Mouse (Mus musculus): Measurements from ENCODE around the gene Anxa2. TPM values are rescaled to one million over a fixed set of nuclear protein-coding genes. Genes with fewer than 3 reads are reported as not detected.

Anxa2 gene
- polyA plus RNA-seq, 1 experiment from 2014 or later, result 317 TPM

DNA sequence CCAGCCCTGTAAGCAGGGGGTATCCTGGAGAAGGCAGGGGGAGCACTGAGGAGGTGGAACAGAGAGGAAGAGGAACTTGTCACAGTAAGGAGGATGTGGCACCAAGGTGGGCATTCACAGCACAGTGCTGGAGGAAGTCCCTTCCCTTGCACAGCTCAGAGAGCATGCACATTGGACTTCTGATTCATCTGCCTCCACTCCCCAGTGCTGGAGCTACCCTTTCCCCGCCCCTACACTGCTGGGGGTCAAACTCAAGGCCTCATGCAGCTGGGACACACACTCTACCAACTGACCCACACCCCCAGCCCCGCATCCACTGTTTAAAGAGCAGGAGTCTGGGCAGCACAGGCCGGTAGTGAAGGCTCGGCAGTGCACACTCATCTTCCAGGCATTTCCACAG, 12.7 kb downstream of the Anxa2 start:
- ATAC-seq (ENCODE audit: low FRiP score), result no peak
- Histone ChIP-seq H3K9ac (no peak overlapping the region), H3K4me3 (no peak overlapping the region), H3K4me2 (replicated peaks) (no peak overlapping the region), H3K9me3 (replicated peaks) (no peaks in the 10 kb centered on the region), H3K4me1 (peaks cover 39% of the 10 kb centered on the region), H3K27ac (no peak overlapping the region), H3K36me3 (no peaks in the 10 kb centered on the region), H3K27me3 (no peaks in the 10 kb centered on the region)
- 58% methylated on average over 4 of the region's 4 CpGs for WGBS

DNA sequence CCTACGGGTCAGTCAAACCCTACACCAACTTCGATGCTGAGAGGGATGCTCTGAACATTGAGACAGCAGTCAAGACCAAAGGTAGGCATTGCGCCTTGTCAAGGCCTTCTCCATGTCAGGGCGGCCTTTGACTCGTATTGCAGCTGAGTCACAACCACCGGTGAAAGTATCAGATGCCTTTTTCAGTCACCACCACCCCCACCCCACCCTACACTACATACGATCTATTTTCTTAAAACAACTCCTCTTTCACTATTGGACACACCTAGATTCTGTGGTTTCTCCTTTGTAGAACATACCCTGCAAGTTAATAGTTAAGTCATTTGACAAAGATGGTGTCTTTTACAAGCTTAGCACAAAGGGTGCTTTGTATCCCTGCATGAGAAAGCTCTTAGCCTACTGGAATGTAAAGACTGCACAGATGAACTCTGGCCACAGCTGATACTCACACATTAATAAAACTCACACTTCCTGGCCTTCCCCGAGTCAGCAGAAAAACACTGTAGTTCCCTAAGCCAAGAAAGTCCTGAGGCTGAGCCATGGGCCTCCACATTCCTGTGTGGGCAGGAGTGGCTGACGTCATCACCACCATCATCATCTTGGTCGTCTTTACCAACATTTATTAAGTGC, 14.0 kb downstream of the Anxa2 start:
- H3K27ac ChIP-seq, result peak overlapping the region; percentile 32; the same call in 1 of the 2 replicates
- no peak overlapping the region for H3K9ac ChIP-seq
- H3K27me3 ChIP-seq, result no peaks in the 10 kb centered on the region
- no peak overlapping the region for H3K4me2 ChIP-seq (replicated peaks)
- H3K36me3 ChIP-seq, result no peaks in the 10 kb centered on the region
- no peaks in the 10 kb centered on the region for H3K9me3 ChIP-seq (replicated peaks)
- ATAC-seq (ENCODE audit: low FRiP score), result no peak
- 65% methylated on average over 10 of the region's 10 CpGs for WGBS
- no peak overlapping the region for H3K4me3 ChIP-seq
- H3K4me1 ChIP-seq, result peaks cover 40% of the 10 kb centered on the region

DNA sequence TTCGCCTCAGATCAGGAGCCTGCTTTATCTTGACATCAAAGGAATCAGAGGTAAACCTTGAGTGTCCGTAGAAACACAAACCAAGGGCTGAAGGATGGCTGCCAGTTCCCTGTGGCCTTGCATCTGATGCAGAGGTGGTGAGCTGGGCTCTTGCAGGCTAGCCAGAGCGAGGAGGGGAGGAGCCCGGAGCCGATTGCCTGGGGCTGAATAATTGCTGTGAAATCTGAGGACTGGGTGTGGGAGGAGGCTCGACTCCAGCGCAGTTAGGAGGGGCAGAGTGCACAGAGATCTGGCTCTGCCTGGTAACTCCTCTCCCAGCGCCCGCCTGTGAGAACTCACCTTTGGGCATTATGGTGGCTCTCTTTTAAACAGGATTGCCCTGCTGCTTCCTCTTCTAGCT, 15.6 kb downstream of the Anxa2 start:
- 9% methylated on average over 9 of the region's 9 CpGs for WGBS
- Histone ChIP-seq H3K27ac (0 out of 2 replicates have a peak overlapping the region, but pooled peaks have one; percentile 18), H3K4me1 (peaks cover 40% of the 10 kb centered on the region), H3K9me3 (replicated peaks) (no peaks in the 10 kb centered on the region), H3K4me2 (replicated peaks) (peak overlapping the region; percentile 15), H3K9ac (no peak overlapping the region), H3K27me3 (no peaks in the 10 kb centered on the region), H3K36me3 (no peaks in the 10 kb centered on the region), H3K4me3 (no peak overlapping the region)
- ATAC-seq (ENCODE audit: low FRiP score), result peak; percentile 64

DNA sequence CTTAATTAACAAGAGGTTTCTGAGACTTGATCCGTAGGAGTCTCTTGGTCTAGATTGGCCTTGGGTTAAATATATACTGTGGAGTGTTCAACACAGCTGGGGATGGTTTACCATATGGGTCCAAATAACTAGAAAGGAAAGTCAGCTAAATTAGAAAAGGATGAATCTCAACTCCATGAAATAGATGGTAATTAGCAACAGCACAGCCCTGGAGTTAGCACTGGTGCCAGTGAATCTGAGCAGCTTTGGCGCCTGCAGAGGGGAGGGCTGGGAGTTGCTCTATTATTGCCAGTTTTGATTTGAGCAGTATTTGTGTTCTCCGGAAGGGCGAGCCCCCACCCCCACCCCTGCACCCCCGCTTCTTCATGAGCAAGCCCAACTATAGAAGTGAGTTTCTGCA, 16.9 kb downstream of the Anxa2 start:
- no peak for ATAC-seq (ENCODE audit: low FRiP score)
- H3K27ac ChIP-seq, result no peak overlapping the region
- 70% methylated on average over 5 of the region's 5 CpGs for WGBS

DNA sequence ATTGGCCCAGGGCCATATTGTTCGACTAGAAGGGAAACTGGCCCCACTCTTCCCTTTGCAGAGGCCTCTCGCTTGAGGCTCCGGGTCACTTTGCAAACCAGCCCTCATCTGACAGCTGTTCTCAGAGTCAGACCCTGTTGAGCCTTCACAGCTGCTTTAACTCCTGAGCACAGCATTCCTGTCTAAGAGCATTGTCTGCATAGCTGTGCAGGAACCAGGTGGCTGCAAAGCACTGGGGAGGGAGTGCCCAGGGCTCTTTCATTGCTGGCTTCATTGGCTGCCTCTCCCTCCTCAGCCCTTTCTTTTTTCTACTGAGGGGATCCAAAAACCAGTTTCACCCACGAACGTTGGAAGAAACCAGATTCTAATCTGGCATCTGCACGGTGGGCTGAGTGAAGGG, 17.5 kb downstream of the Anxa2 start:
- H3K4me1 ChIP-seq, result peaks cover 40% of the 10 kb centered on the region
- H3K36me3 ChIP-seq, result no peaks in the 10 kb centered on the region
- H3K4me2 ChIP-seq (replicated peaks), result no peak overlapping the region
- H3K9me3 ChIP-seq (replicated peaks), result no peaks in the 10 kb centered on the region
- H3K4me3 ChIP-seq, result no peak overlapping the region
- H3K27me3 ChIP-seq, result no peaks in the 10 kb centered on the region
- WGBS, result 31% methylated on average over 6 of the region's 6 CpGs
- no peak for ATAC-seq (ENCODE audit: low FRiP score)
- H3K27ac ChIP-seq, result peak overlapping the region; percentile 48
- H3K9ac ChIP-seq, result no peak overlapping the region

More for the DNA sequence above, 16.9 kb downstream of the Anxa2 start:
- H3K9ac ChIP-seq, result no peak overlapping the region
- no peak overlapping the region for H3K4me3 ChIP-seq
- H3K4me2 ChIP-seq (replicated peaks), result no peak overlapping the region
- peaks cover 40% of the 10 kb centered on the region for H3K4me1 ChIP-seq
- H3K36me3 ChIP-seq, result no peaks in the 10 kb centered on the region
- H3K9me3 ChIP-seq (replicated peaks), result no peaks in the 10 kb centered on the region
- no peaks in the 10 kb centered on the region for H3K27me3 ChIP-seq

DNA sequence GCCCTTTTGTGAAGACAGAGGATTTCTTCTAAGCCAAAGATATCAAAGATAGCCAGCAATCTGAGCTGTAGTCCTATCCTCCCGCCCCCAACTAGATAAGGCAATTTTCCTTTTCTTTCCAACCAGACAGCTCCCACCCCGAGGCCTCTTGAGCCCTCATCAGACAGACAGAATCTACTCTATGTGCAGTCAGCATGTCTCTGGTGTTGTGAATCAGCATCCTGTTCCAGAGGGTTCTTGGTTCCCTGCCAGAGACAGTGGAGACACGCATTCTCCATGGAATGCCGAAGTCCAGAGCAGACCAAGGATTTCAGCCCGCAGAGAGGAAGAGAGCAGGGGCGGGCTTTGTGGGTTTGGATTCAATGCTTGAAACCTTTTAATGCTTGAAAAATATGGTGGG, 19.3 kb downstream of the Anxa2 start:
- H3K27me3 ChIP-seq, result no peaks in the 10 kb centered on the region
- WGBS, result 90% methylated on average over 6 of the region's 6 CpGs
- H3K9me3 ChIP-seq (replicated peaks), result no peaks in the 10 kb centered on the region
- H3K27ac ChIP-seq, result no peak overlapping the region
- H3K4me1 ChIP-seq, result peaks cover 30% of the 10 kb centered on the region
- H3K9ac ChIP-seq, result no peak overlapping the region
- no peak overlapping the region for H3K4me2 ChIP-seq (replicated peaks)
- H3K4me3 ChIP-seq, result no peak overlapping the region
- no peak for ATAC-seq (ENCODE audit: low FRiP score)
- H3K36me3 ChIP-seq, result no peaks in the 10 kb centered on the region

DNA sequence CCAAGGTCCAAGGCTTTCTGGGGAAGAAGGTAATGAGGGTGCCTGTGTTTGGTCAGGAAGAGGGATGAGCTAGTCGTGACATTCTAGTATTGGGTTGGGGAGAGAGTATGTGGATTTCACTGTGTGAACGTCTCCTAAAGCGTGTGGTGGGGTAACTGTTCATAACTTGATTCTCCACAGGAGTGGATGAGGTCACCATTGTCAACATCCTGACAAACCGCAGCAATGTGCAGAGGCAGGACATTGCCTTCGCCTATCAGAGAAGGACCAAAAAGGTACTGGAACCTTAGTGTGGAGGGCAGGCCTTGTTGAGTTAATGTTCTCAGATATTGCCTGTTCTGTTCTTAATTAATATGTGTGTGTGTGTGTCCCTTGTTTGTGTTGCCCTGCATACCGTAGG, 22.5 kb downstream of the Anxa2 start:
- H3K27ac ChIP-seq, result no peak overlapping the region
- H3K4me3 ChIP-seq, result no peak overlapping the region
- no peaks in the 10 kb centered on the region for H3K36me3 ChIP-seq
- H3K9ac ChIP-seq, result no peak overlapping the region
- no peak overlapping the region for H3K4me2 ChIP-seq (replicated peaks)
- no peaks in the 10 kb centered on the region for H3K27me3 ChIP-seq
- H3K4me1 ChIP-seq, result peaks cover 3% of the 10 kb centered on the region; the same call in 1 of the 2 replicates
- ATAC-seq (ENCODE audit: low FRiP score), result no peak
- no peaks in the 10 kb centered on the region for H3K9me3 ChIP-seq (replicated peaks)
- WGBS, result 78% methylated on average over 6 of the region's 6 CpGs

DNA sequence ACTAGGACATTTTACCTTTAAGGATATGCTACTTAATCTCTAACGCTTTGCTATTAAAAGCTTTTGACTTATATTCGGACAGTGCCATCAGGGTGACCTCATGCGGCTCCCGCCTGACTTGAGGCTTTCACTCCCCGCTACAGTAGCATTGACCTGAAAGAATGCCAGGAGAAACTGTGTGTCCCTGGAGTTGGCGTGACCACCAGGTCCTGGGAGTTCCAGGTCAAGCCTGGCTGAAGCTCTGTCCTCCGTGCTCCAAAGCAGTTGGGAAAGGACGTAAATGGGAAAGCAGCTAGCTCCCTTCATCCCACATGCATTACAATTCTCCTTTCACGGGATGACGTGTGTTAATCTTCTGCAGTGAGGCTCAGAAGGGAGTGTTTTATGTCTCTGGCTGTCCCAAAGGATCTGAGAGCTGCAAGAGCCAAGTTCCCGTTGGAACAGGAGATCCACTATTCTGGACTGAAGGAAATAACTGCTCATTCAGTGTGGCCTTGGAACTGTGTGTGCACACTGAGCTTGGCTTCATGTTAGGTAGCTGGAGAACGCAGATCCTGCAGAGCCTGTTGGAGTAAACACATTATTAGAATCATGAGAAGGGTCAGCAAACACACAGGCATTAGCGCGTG, 23.9 kb downstream of the Anxa2 start:
- H3K4me3 ChIP-seq, result no peak overlapping the region
- no peak for ATAC-seq (ENCODE audit: low FRiP score)
- no peaks in the 10 kb centered on the region for H3K27me3 ChIP-seq
- H3K9me3 ChIP-seq (replicated peaks), result no peaks in the 10 kb centered on the region
- no peak overlapping the region for H3K27ac ChIP-seq
- no peak overlapping the region for H3K9ac ChIP-seq
- H3K4me1 ChIP-seq, result no peaks in the 10 kb centered on the region
- H3K36me3 ChIP-seq, result no peaks in the 10 kb centered on the region
- 74% methylated on average over 14 of the region's 14 CpGs for WGBS
- no peak overlapping the region for H3K4me2 ChIP-seq (replicated peaks)

DNA sequence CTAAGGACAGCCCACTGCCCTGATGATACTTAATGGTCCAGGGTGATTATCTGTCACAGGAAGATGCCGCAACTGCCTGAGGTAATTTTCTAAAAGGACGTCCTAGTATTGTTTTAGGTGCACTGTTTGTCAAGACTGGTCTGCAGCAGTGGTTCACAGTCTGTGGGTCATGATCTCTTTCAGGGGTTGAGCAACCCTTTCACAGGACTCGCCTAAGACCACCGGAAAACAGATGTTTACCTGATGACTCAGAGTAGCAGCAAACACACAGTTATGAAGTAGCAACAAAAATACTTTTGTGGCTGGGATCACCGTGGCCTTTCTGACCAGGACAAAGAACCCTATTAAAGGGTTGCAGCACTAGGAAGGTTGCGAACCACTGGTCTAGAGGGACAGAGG, 24.4 kb downstream of the Anxa2 start:
- H3K27me3 ChIP-seq, result no peaks in the 10 kb centered on the region
- no peak overlapping the region for H3K27ac ChIP-seq
- WGBS, result 71% methylated on average over 6 of the region's 6 CpGs
- no peak overlapping the region for H3K9ac ChIP-seq
- H3K4me1 ChIP-seq, result no peaks in the 10 kb centered on the region
- ATAC-seq (ENCODE audit: low FRiP score), result no peak
- H3K9me3 ChIP-seq (replicated peaks), result no peaks in the 10 kb centered on the region
- no peak overlapping the region for H3K4me3 ChIP-seq
- H3K4me2 ChIP-seq (replicated peaks), result no peak overlapping the region
- no peaks in the 10 kb centered on the region for H3K36me3 ChIP-seq

DNA sequence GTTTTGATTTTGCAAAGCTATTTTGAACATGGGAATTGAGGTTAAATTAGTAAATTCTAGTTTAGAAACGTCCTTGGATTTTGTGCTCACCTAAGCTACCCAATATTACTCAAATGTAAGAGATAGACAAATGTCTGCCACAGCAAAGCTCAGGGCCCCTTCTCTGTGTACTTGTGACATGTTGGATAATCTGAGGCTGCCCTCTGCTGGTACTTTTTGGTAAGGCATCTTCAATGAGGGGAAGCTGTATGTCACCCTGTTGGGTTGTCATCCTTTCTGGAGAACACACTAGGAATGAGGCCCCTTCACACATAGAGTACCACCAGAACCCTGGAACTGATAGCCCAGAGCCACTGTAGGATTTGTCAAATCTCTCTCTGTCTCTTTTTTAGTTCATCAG, 26.9 kb downstream of the Anxa2 start:
- 6% methylated on average over 1 of the region's 1 CpGs for WGBS
- peak; percentile 48; the same call in 1 of the 2 replicates for ATAC-seq (ENCODE audit: low FRiP score)

DNA sequence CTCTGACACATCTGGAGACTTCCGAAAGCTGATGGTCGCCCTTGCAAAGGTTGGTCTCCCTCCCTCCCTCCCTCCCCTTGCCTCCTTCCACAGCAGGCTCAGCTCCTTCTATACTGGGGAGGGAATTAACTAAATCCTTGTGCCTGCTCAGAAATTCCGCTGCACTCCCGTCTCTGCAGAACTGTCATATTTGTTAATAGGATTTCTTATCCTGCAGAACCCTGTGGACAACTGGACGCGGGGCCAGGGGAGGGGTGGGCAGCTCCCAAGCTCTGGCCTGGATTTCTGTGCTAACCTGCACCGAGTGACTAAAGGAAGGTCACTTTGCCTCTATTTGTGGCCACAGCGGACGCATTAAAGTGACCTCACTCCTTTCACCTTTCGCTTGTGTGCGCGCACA, 30.4 kb downstream of the Anxa2 start:
- no peaks in the 10 kb centered on the region for H3K9me3 ChIP-seq (replicated peaks)
- 48% methylated on average over 12 of the region's 12 CpGs for WGBS
- H3K9ac ChIP-seq, result no peak overlapping the region
- no peak overlapping the region for H3K27ac ChIP-seq
- no peak for ATAC-seq (ENCODE audit: low FRiP score)
- H3K4me2 ChIP-seq (replicated peaks), result no peak overlapping the region
- no peak overlapping the region for H3K4me3 ChIP-seq
- H3K4me1 ChIP-seq, result peaks cover 14% of the 10 kb centered on the region
- H3K27me3 ChIP-seq, result no peaks in the 10 kb centered on the region
- no peaks in the 10 kb centered on the region for H3K36me3 ChIP-seq

More for the DNA sequence above, 26.9 kb downstream of the Anxa2 start:
- peaks cover 10% of the 10 kb centered on the region for H3K4me1 ChIP-seq
- no peak overlapping the region for H3K27ac ChIP-seq
- H3K9me3 ChIP-seq (replicated peaks), result no peaks in the 10 kb centered on the region
- no peak overlapping the region for H3K9ac ChIP-seq
- H3K4me3 ChIP-seq, result no peak overlapping the region
- H3K4me2 ChIP-seq (replicated peaks), result no peak overlapping the region
- no peaks in the 10 kb centered on the region for H3K27me3 ChIP-seq
- H3K36me3 ChIP-seq, result no peaks in the 10 kb centered on the region

DNA sequence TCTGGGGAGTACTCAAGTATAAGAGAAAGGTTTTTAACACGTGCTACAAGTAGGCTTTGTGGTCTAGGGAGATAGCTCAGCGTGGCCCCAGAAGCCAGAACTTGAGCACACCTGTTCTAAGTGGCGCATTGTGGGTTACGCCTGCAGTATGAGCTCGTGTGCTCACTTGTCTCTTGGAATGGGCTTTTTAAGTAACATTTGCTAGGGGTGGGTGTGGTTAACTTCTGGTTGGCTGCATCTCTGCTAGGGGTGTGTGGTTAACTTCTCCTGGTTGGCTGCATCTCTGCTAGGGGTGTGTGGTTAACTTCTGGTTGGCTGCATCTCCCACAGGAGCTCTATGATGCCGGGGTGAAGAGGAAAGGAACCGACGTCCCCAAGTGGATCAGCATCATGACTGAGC, 32.7 kb downstream of the Anxa2 start:
- Histone ChIP-seq H3K27me3 (no peaks in the 10 kb centered on the region), H3K36me3 (no peaks in the 10 kb centered on the region), H3K4me1 (peaks cover 16% of the 10 kb centered on the region), H3K9ac (no peak overlapping the region), H3K4me2 (replicated peaks) (no peak overlapping the region), H3K27ac (no peak overlapping the region), H3K9me3 (replicated peaks) (no peaks in the 10 kb centered on the region), H3K4me3 (no peak overlapping the region)
- ATAC-seq (ENCODE audit: low FRiP score), result no peak
- 79% methylated on average over 8 of the region's 8 CpGs for WGBS

DNA sequence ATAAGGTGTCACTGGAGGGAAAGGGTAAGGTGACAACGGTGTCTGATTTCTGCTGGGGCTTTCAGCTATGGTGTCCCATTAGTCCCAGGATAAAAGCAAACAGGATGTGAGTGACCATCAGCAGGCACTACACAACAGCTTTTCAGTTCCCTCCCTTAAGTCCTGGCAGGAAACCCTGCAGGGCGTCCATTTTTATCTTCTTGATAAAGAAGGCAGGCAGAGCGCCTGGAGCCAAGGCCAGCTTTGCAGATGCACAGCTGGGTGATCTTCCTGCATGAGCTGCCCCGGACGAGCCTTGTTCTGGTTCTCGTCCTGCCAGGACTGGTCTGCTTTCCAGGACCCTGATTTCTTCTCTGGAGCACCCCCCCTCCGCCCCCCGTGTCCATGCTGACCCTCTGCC, 35.1 kb downstream of the Anxa2 start:
- H3K27ac ChIP-seq, result no peak overlapping the region
- no peaks in the 10 kb centered on the region for H3K9me3 ChIP-seq (replicated peaks)
- no peaks in the 10 kb centered on the region for H3K27me3 ChIP-seq
- H3K9ac ChIP-seq, result 0 out of 2 replicates have a peak overlapping the region, but pooled peaks have one; percentile 27
- WGBS, result 44% methylated on average over 8 of the region's 8 CpGs
- peak overlapping the region; percentile 17; the same call in 1 of the 2 replicates for H3K4me2 ChIP-seq (replicated peaks)
- peaks cover 16% of the 10 kb centered on the region for H3K4me1 ChIP-seq
- ATAC-seq (ENCODE audit: low FRiP score), result no peak
- no peak overlapping the region for H3K4me3 ChIP-seq
- H3K36me3 ChIP-seq, result 0 out of 2 replicates have a peak, but pooled peaks cover 4% of the 10 kb centered on the region
